25 mouse cellular contexts compared by ENCODE assay signal in genomic region chr4:94292150-94292549, GRCm38 (mm10).
DNase-seq lines count a peak whose midpoint lies in the region; ATAC-seq and TF ChIP-seq lines count a peak whose summit lies in the region.
"Had no signal": no experiment of that assay in that cellular context is flagged by ENCODE, and none has a peak within 500 bp of the region (broad histone marks: within the 10 kb centered on the region; RNA-seq: fewer than 3 reads in every experiment).

No protein-coding gene starts in this region.

- DNase-seq in hindbrain, embryonic 11.5 days (ENCODE audit: low spot score): peak; percentile 1
- DNase-seq in hindbrain, embryonic 10.5 days (ENCODE audit: low spot score): no peak
- DNase-seq in brain, embryonic 14.5 days (ENCODE audit: low read depth): peak; percentile 72
- DNase-seq in gastrocnemius, postnatal 36 days: no peak
- DNase-seq: adrenal gland, adult 2 months; adrenal gland, postnatal 14 days; cerebellum, adult 11-12 months; cerebellum, adult 8-10 months; cerebellum, postnatal 10 days; cerebellum, postnatal 36 days; embryo, embryonic 11 days; gastrocnemius, postnatal 25 days; heart, adult 2 months; kidney, adult 18-20 months had no signal

- no peak for TF ChIP-seq CTCF in brain, embryonic 14.5 days (IDR thresholded peaks at IDR 0.05; ENCODE audit: borderline replicate concordance, extremely low read depth, insufficient read depth, insufficient read length)

- H3K27me3 ChIP-seq in hindbrain, embryonic 11.5 days (ENCODE audit: control insufficient read depth, insufficient read depth, low read length): no peaks in the 10 kb centered on the region
- H3K27me3 ChIP-seq in hindbrain, embryonic 10.5 days (ENCODE audit: insufficient read depth, poor library complexity, severe bottlenecking): no peaks in the 10 kb centered on the region
- no peaks in the 10 kb centered on the region for H3K27me3 ChIP-seq in forebrain, embryonic 13.5 days
- no peaks in the 10 kb centered on the region for H3K27me3 ChIP-seq in forebrain, embryonic 16.5 days (replicated peaks; ENCODE audit: control insufficient read depth, insufficient read depth, low read length)
- H3K27me3 ChIP-seq: embryonic facial prominence, embryonic 13.5 days had no signal

- no peaks in the 10 kb centered on the region for H3K36me3 ChIP-seq in hindbrain, embryonic 11.5 days (ENCODE audit: control insufficient read depth, insufficient read depth, low read length)
- no peaks in the 10 kb centered on the region for H3K36me3 ChIP-seq in hindbrain, embryonic 10.5 days
- H3K36me3 ChIP-seq in forebrain, embryonic 13.5 days (ENCODE audit: poor library complexity, severe bottlenecking): no peaks in the 10 kb centered on the region
- no peaks in the 10 kb centered on the region for H3K36me3 ChIP-seq in forebrain, embryonic 16.5 days (ENCODE audit: control insufficient read depth, insufficient read depth)
- H3K36me3 ChIP-seq: embryonic facial prominence, embryonic 10.5 days; embryonic facial prominence, embryonic 13.5 days; heart, embryonic 10.5 days had no signal

- H3K9ac ChIP-seq in hindbrain, embryonic 11.5 days (ENCODE audit: low read depth, low read length): no peak overlapping the region
- H3K9ac ChIP-seq in forebrain, embryonic 13.5 days: no peak overlapping the region
- H3K9ac ChIP-seq in forebrain, embryonic 16.5 days (replicated peaks; ENCODE audit: low read depth, low read length): no peak overlapping the region
- H3K9ac ChIP-seq: embryonic facial prominence, embryonic 13.5 days; hindbrain, embryonic 14.5 days had no signal

- no peak for TF ChIP-seq POLR2A in brain, embryonic 14.5 days (IDR thresholded peaks at IDR 0.05; ENCODE audit: borderline replicate concordance, extremely low read depth, insufficient read depth, insufficient read length, poor library complexity, severe bottlenecking)

- intact Hi-C loops in gastrocnemius, postnatal 36 days (cut with DNase I): no loop called here

- no peak overlapping the region for H3K4me2 ChIP-seq in hindbrain, embryonic 11.5 days (replicated peaks; ENCODE audit: low read depth, low read length)
- no peak overlapping the region for H3K4me2 ChIP-seq in forebrain, embryonic 13.5 days
- no peak overlapping the region for H3K4me2 ChIP-seq in forebrain, embryonic 16.5 days (ENCODE audit: low read length)
- H3K4me2 ChIP-seq: embryonic facial prominence, embryonic 13.5 days; hindbrain, embryonic 14.5 days had no signal

- no peak for ATAC-seq in hindbrain, embryonic 11.5 days (ENCODE audit: low FRiP score)
- ATAC-seq in forebrain, embryonic 13.5 days: peak; percentile 58; the same call in 1 of the 2 replicates
- peak; percentile 78 for ATAC-seq in forebrain, embryonic 16.5 days
- ATAC-seq: CD4-positive, CD25-positive, alpha-beta regulatory T cell, adult 4 months; hindbrain, postnatal 0 days; inflammation-experienced regulatory T-cells, adult 6 months; intestine, embryonic 16.5 days had no signal

- H3K9me3 ChIP-seq in hindbrain, embryonic 11.5 days (ENCODE audit: control insufficient read depth, low read length): no peaks in the 10 kb centered on the region
- H3K9me3 ChIP-seq in hindbrain, embryonic 10.5 days: 0 out of 2 replicates have a peak, but pooled peaks cover 7% of the 10 kb centered on the region
- H3K9me3 ChIP-seq in forebrain, embryonic 13.5 days (replicated peaks): no peaks in the 10 kb centered on the region
- H3K9me3 ChIP-seq in forebrain, embryonic 16.5 days (ENCODE audit: control insufficient read depth, low read length): no peaks in the 10 kb centered on the region
- H3K9me3 ChIP-seq: embryonic facial prominence, embryonic 10.5 days; embryonic facial prominence, embryonic 13.5 days; heart, embryonic 10.5 days had no signal

- H3K4me1 ChIP-seq in hindbrain, embryonic 11.5 days (replicated peaks; ENCODE audit: control insufficient read depth, insufficient read depth, low read length): no peaks in the 10 kb centered on the region
- no peaks in the 10 kb centered on the region for H3K4me1 ChIP-seq in hindbrain, embryonic 10.5 days (replicated peaks)
- H3K4me1 ChIP-seq in forebrain, embryonic 13.5 days: peaks cover 6% of the 10 kb centered on the region
- no peaks in the 10 kb centered on the region for H3K4me1 ChIP-seq in forebrain, embryonic 16.5 days (replicated peaks; ENCODE audit: control insufficient read depth, insufficient read depth, low read length)
- H3K4me1 ChIP-seq: embryonic facial prominence, embryonic 10.5 days; embryonic facial prominence, embryonic 13.5 days; heart, embryonic 10.5 days had no signal

- no peak overlapping the region for H3K27ac ChIP-seq in hindbrain, embryonic 11.5 days (ENCODE audit: low read depth, low read length)
- no peak overlapping the region for H3K27ac ChIP-seq in hindbrain, embryonic 10.5 days
- H3K27ac ChIP-seq in forebrain, embryonic 13.5 days: no peak overlapping the region
- H3K27ac ChIP-seq in forebrain, embryonic 16.5 days (ENCODE audit: low read length): no peak overlapping the region
- H3K27ac ChIP-seq: embryonic facial prominence, embryonic 10.5 days; embryonic facial prominence, embryonic 13.5 days; heart, adult 2 months; heart, embryonic 10.5 days; hindbrain, embryonic 14.5 days; hindbrain, postnatal 0 days had no signal

- H3K4me3 ChIP-seq in hindbrain, embryonic 11.5 days (ENCODE audit: low read depth, low read length): no peak overlapping the region
- H3K4me3 ChIP-seq in hindbrain, embryonic 10.5 days: no peak overlapping the region
- H3K4me3 ChIP-seq in forebrain, embryonic 13.5 days: no peak overlapping the region
- H3K4me3 ChIP-seq in forebrain, embryonic 16.5 days (replicated peaks; ENCODE audit: low read length): no peak overlapping the region
- H3K4me3 ChIP-seq: embryonic facial prominence, embryonic 10.5 days; embryonic facial prominence, embryonic 13.5 days; erythroblast, embryonic 14.5 days; heart, adult 2 months; heart, embryonic 10.5 days had no signal

Comparison
In these comparisons a context has a peak if more than half of its experiments do, and no peak if none do; other contexts are left out.
1. DNase-seq: peak in hindbrain, embryonic 11.5 days (single experiment) and brain, embryonic 14.5 days (single experiment); none in hindbrain, embryonic 10.5 days (single experiment) and gastrocnemius, postnatal 36 days (0 of 2).